Mouse (Mus musculus): ENCODE measurements around the gene Olfr1432.
"Not testable (repeated sequence)": the region's sequence is repeated elsewhere in the genome, so short reads cannot be mapped to it uniquely, and the experiment has no call there.

- not testable (repeated sequence) for TF ChIP-seq CTCF, EP300 (IDR thresholded peaks at IDR 0.05)
Measured at GRCm38 (mm10) chr19:12232496-12232895, at the start of gene Olfr1432.

Measured in lung, postnatal 0 days (tissue).